Mouse (Mus musculus): ENCODE measurements around the gene Hs6st1. TPM values are rescaled to one million over a fixed set of nuclear protein-coding genes. Genes with fewer than 3 reads are reported as not detected.

Hs6st1 gene
- total and polyA plus RNA-seq, 3 experiments: 9.1 to 18.1 (median 17.7) TPM

DNA sequence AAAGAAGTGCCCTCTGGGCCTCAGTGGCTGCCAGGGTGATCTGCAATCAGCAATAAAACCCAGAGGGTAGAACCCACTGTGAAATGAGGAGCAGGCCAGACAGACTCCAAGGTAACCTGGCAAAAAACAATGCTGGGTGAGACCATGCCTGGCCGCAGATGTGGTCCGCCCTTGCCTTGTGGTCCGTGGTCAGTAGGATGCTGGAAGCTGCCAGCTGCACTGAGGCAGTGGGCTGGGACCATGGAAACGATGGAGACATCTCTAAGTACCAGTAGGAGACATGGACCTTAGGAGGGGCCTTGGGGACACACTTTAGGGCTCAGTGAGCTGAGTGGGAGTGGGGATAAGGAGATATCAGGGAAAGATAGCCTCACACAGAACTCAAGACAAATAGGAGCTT, 64.0 kb downstream of the Hs6st1 start:
- DNase-seq (ENCODE audit: extremely low read depth): no peak
- Histone ChIP-seq H3K36me3 (replicated peaks in 1 of 2; ENCODE audit: control insufficient read depth in 1 of 2, insufficient read depth in 1 of 2, low read length in 1 of 2) (no peaks in the 10 kb centered on the region), H3K9me3 (replicated peaks; ENCODE audit: low read length) (no peaks in the 10 kb centered on the region), H3K79me2 (replicated peaks; ENCODE audit: control insufficient read depth, extremely low read depth, insufficient read depth, poor library complexity, severe bottlenecking) (no peaks in the 10 kb centered on the region), H3K9ac (ENCODE audit: insufficient read depth, low read depth) (no peak overlapping the region), H3K4me3 (replicated peaks in 1 of 3; ENCODE audit: low read depth in 2 of 3, low read length in 2 of 3, poor library complexity in 1 of 3) (no peak overlapping the region), H3K4me1 (ENCODE audit: control insufficient read depth in 1 of 2, insufficient read depth in 2 of 2) (peaks cover 4 to 23% of the 10 kb centered on the region in 2 experiments), H3K27me3 (replicated peaks) (no peaks in the 10 kb centered on the region), H3K27ac (ENCODE audit: insufficient read depth, low read depth) (no peak overlapping the region), H3K4me2 (ENCODE audit: insufficient read depth, low read depth, poor library complexity, severe bottlenecking) (no peak overlapping the region)
- no peak for TF ChIP-seq ZC3H11A (IDR thresholded peaks at IDR 0.05; ENCODE audit: low read depth, low read length)
- TF ChIP-seq ZMIZ1 (IDR thresholded peaks at IDR 0.05; ENCODE audit: low read depth, low read length): no peak
- no peak for TF ChIP-seq NRF1 (IDR thresholded peaks at IDR 0.05; ENCODE audit: low read depth, low read length)
- no peak for TF ChIP-seq EP300 (IDR thresholded peaks at IDR 0.05; ENCODE audit: low read length)
- no peak for TF ChIP-seq KAT2A (IDR thresholded peaks at IDR 0.05; ENCODE audit: insufficient replicate concordance, low read length)
- TF ChIP-seq BHLHE40 (IDR thresholded peaks at IDR 0.05; ENCODE audit: low read depth, low read length): no peak
- in situ Hi-C loops (cut with MboI; ENCODE audit: low pct_ligation_motif_present, low pct_unique_long_range_greater_than_20kb, low sequenced_read_pairs) (loop anchor here (10.0 kb wide), 2 partner anchors 67 to 277 kb away; partner anchors contain the start of gene Hs6st1), dilution Hi-C loops (cut with MboI; ENCODE audit: extremely low pct_ligation_motif_present, extremely low pct_unique_long_range_greater_than_20kb, low sequenced_read_pairs) (no loop called here)

- peaks cover 6 to 27% of the 10 kb centered on the region in 2 experiments for H3K4me1 ChIP-seq (ENCODE audit: control insufficient read depth in 1 of 2, insufficient read depth in 2 of 2)
- DNase-seq (ENCODE audit: extremely low read depth): no peak
- H3K9me3 ChIP-seq (replicated peaks; ENCODE audit: low read length): no peaks in the 10 kb centered on the region
- no peak overlapping the region for H3K4me2 ChIP-seq (ENCODE audit: insufficient read depth, low read depth, poor library complexity, severe bottlenecking)
- no peak for TF ChIP-seq RAD21 (IDR thresholded peaks at IDR 0.05; ENCODE audit: low read depth, low read length)
- TF ChIP-seq GABPA (IDR thresholded peaks at IDR 0.05; ENCODE audit: insufficient replicate concordance, low read depth, low read length): no peak
- no peak for TF ChIP-seq CHD2 (IDR thresholded peaks at IDR 0.05; ENCODE audit: low read length)
- in situ Hi-C loops (cut with MboI; ENCODE audit: low pct_ligation_motif_present, low pct_unique_long_range_greater_than_20kb, low sequenced_read_pairs): loop anchor here (10.0 kb wide), 2 partner anchors 68 to 278 kb away; partner anchors contain the start of gene Hs6st1
- no peak overlapping the region for H3K9ac ChIP-seq (ENCODE audit: insufficient read depth, low read depth)
- no peak overlapping the region for H3K4me3 ChIP-seq (replicated peaks in 1 of 3; ENCODE audit: low read depth in 2 of 3, low read length in 2 of 3, poor library complexity in 1 of 3)
- dilution Hi-C loops (cut with MboI; ENCODE audit: extremely low pct_ligation_motif_present, extremely low pct_unique_long_range_greater_than_20kb, low sequenced_read_pairs): no loop called here
- no peaks in the 10 kb centered on the region for H3K27me3 ChIP-seq (replicated peaks)
- H3K36me3 ChIP-seq (replicated peaks in 1 of 2; ENCODE audit: control insufficient read depth in 1 of 2, insufficient read depth in 1 of 2, low read length in 1 of 2): no peaks in the 10 kb centered on the region
- no peaks in the 10 kb centered on the region for H3K79me2 ChIP-seq (replicated peaks; ENCODE audit: control insufficient read depth, extremely low read depth, insufficient read depth, poor library complexity, severe bottlenecking)
- no peak overlapping the region for H3K27ac ChIP-seq (ENCODE audit: insufficient read depth, low read depth)
Observed at GRCm38 (mm10) chr1:36133041-36133440, 64.8 kb downstream of the Hs6st1 start.

DNA sequence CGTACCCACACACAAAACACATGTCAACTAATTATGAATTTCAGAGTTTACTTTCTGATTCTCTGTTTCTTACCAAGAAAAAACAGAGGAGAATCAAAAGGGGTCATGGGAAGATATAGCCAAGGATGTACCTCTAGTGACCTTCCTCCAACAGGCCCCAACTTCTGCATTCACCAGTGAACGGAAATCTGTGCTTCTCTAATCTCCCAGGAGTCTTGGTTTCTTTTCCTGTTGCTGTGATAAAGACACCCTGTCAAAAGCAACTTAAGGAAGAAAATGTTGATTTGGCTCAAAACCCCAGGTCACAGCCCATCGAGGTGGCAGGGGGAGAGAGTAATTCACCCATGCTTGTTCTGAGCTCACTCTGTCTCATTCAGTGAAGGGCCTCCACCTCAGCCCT, 65.4 kb downstream of the Hs6st1 start:
- Histone ChIP-seq H3K27ac (ENCODE audit: insufficient read depth, low read depth) (no peak overlapping the region), H3K4me1 (ENCODE audit: control insufficient read depth in 1 of 2, insufficient read depth in 2 of 2) (peaks cover 6 to 29% of the 10 kb centered on the region in 2 experiments), H3K27me3 (replicated peaks) (no peaks in the 10 kb centered on the region), H3K36me3 (replicated peaks in 1 of 2; ENCODE audit: control insufficient read depth in 1 of 2, insufficient read depth in 1 of 2, low read length in 1 of 2) (no peaks in the 10 kb centered on the region), H3K79me2 (replicated peaks; ENCODE audit: control insufficient read depth, extremely low read depth, insufficient read depth, poor library complexity, severe bottlenecking) (no peaks in the 10 kb centered on the region), H3K9me3 (replicated peaks; ENCODE audit: low read length) (no peaks in the 10 kb centered on the region), H3K4me3 (replicated peaks in 1 of 3; ENCODE audit: low read depth in 2 of 3, low read length in 2 of 3, poor library complexity in 1 of 3) (no peak overlapping the region), H3K9ac (ENCODE audit: insufficient read depth, low read depth) (no peak overlapping the region), H3K4me2 (ENCODE audit: insufficient read depth, low read depth, poor library complexity, severe bottlenecking) (no peak overlapping the region)
- dilution Hi-C loops (cut with MboI; ENCODE audit: extremely low pct_ligation_motif_present, extremely low pct_unique_long_range_greater_than_20kb, low sequenced_read_pairs): no loop called here
- TF ChIP-seq ELF1 (IDR thresholded peaks at IDR 0.05; ENCODE audit: low read depth, low read length) (no peak), MYC (IDR thresholded peaks at IDR 0.05; ENCODE audit: low read depth, low read length) (no peak), CTCF (conservative IDR thresholded peaks at IDR 0.05 in 1 of 2, IDR thresholded peaks at IDR 0.05 in 1 of 2; ENCODE audit: low read depth in 2 of 2, low read length in 2 of 2) (no peak), IRF4 (IDR thresholded peaks at IDR 0.05; ENCODE audit: low read depth, low read length) (no peak)
- in situ Hi-C loops (cut with MboI; ENCODE audit: low pct_ligation_motif_present, low pct_unique_long_range_greater_than_20kb, low sequenced_read_pairs): loop anchor here (10.0 kb wide), 2 partner anchors 69 to 279 kb away; partner anchors contain the start of gene Hs6st1
- no peak for DNase-seq (ENCODE audit: extremely low read depth)

All from CH12.LX (cell line).